Mouse (Mus musculus): ENCODE data around the gene Usp39. TPM values are rescaled to one million over a fixed set of nuclear protein-coding genes. Genes with fewer than 3 reads are reported as not detected.

Gene Usp39
- total RNA-seq, 2 experiments from 2014 or later = 72.5 to 121 TPM

DNA sequence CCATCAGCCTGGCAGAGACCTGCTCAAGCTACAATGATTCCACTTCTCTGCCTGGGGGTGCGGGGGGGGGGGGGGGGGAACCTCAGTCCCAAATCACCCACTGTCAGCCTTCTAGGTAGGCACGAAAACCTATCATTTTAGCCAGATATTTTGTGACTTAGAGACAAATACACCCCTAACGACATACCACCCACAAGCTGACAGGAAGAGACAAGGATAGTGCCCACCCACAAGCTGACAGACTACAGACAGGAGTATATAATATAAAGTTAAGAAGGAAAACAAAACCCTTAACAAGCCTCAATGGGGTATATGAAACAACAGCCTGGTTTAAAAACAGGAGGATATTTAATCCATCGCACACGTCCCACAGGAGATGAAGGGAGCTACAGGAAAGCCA lies 26.5 kb downstream of the Usp39 start:
- peak; percentile 82 for ATAC-seq (replicated peaks; ENCODE audit: low FRiP score, low TSS enrichment, poor library complexity, severe bottlenecking)

DNA sequence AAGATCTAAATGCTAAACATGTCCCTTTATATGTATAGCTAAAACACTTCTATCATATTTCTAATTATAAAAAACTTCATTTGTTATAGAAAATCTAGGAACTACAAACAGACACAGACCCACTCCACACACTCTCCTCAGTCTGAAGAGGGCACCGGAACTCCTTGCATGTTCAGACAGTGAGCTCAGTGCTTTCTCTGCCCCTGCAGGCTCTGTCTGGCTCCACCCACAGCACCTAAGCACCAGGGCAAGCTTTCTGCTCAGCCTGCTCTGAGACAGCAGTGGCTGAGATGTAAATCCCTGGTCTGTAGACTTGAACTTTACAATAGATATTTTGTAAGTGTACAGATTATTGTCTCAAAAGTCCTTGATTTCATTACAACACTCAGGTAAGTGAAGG lies 28.9 kb downstream of the Usp39 start:
- ATAC-seq (replicated peaks; ENCODE audit: low FRiP score, low TSS enrichment, poor library complexity, severe bottlenecking) = no peak

DNA sequence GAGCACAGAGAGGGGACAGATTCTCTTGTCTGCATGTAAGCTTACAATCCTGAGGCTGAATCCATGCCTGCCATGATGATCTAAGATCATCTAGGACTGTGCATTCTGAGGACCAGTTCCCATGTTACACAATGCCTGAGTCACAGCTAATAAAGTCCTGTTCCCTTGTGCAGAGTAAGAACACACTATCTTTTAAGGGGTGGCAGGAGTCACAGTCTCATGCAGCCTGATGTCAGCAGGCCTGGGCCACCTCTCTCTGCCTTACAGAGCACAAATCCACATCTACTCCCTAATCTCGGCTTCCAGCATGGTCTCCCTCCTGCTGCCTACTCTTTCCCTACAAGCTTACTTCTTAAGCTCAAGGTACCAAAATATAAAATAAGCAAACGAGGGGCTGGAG lies 29.6 kb downstream of the Usp39 start:
- no peak for ATAC-seq (replicated peaks; ENCODE audit: low FRiP score, low TSS enrichment, poor library complexity, severe bottlenecking)

DNA sequence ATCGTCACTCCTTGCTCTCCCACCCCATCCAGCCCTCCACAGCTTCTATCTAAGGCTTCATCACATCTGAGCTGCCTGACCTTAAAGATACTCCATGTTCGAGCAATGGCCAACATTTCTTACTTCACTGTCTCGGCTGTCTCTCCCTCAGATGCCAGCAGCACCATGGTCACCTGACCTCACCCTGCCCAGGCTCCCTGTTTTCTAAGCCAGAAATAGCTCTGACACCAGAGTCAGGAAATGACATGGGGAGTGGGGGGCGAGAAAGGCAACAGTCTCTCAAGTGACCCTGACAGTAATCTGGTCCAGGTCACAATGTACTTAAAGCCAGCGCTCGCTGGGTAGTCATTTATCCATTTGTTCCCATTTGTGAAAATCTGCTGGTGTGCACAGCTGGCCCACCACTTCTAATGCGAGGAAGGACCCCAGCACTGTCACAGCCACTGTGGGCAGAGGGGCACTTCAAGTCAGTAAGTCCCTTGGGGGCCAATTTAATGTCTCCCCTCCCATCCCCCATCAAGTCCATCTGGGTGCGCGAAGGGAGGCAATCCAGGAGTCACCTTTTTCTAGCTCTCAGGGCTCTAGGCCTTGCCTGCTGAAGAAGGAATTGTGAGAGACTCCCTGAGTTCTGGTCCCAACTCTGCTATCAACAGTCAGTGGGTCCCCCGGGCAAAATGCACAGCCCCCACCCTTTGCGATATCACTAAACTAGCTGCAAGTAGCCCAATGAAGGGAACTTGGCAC lies 31.7 kb downstream of the Usp39 start:
- ATAC-seq (replicated peaks; ENCODE audit: low FRiP score, low TSS enrichment, poor library complexity, severe bottlenecking) = no peak

DNA sequence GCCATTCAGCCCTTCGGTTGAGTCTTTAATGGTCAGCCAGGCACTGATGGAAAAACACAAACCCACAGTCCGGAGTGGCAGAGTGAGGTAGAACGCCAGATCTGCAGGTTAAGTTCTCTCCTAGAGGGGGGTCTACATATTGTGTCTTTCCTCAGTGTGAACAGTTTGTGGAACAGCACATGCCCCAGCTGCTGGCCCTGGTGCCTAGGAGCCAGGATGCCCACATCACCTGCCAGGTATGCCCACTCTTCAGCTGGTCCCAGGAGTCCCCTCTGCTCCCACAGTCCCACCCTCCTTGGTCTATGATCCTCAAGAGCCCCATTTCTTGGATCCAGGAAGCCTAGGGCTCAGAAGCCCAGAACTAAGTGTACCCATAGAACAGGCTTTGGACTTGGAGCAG lies 32.8 kb downstream of the Usp39 start:
- ATAC-seq (replicated peaks; ENCODE audit: low FRiP score, low TSS enrichment, poor library complexity, severe bottlenecking) = no peak

DNA sequence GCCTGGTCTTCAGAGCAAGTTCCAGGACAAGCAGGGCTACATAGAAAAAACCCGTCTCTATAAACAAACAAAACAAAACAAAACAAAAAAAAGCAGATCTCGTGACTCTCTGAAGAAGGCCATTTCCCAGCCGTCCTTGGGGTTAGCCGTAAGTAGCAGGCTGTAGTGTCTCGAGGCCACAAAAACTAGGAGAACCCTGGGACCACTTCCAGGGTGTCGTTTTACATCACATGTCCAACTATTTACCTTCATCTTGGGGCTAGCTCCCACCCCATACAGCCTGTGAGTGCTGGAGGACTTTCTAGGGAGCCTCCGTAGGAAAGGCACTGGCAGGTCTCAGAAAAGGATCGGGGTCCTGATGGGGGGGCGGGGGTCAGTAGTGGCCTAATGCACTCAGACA lies 41.5 kb downstream of the Usp39 start:
- ATAC-seq (replicated peaks; ENCODE audit: low FRiP score, low TSS enrichment, poor library complexity, severe bottlenecking) = no peak

DNA sequence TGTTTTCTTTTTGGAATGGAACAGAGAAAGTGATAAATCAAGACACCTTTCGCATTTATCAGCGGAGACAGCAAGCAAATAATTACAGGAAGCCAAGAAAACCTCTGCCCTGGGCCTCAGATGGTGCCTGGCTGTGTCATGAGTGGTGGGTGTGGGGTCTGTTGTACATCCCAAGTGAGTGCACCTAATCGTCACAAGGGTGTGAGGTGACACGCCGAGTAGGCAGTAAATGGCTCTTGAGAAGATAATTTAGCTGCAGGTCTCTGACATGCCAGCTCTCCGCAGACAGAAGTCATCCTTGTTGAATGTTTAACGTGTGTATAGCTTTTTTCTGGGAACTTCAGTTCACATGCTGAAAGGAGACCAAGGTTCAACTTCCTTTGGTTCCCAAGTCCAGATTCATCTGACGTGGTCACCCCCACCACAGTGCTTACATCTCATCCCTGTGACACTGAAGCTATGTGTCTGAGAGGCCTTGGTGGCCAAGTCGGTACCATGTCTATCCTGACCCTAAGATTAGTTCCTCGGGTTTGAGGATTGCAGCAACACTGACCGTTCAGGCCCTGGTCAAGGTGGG lies 42.5 kb downstream of the Usp39 start:
- ATAC-seq (replicated peaks; ENCODE audit: low FRiP score, low TSS enrichment, poor library complexity, severe bottlenecking) = no peak

DNA sequence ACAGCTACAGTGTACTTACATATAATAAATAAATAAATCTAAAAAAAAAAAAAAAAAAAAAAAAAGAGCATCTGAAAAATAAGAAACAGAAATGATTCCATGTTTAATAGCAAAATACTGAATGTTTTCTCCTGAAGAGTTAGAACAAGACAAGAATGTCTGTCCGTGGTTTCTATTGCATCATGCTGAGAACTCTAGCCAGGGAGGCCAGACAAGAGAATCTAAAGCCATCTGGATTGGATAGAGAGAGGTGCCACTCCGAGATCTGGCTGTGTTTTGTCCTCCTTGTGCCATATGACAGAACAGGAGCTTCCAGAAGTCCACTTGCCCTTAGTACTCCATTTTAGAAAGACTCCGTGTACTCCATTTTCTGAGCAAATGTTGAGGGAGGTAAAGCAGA lies 47.2 kb downstream of the Usp39 start:
- ATAC-seq (replicated peaks; ENCODE audit: low FRiP score, low TSS enrichment, poor library complexity, severe bottlenecking) = no peak

DNA sequence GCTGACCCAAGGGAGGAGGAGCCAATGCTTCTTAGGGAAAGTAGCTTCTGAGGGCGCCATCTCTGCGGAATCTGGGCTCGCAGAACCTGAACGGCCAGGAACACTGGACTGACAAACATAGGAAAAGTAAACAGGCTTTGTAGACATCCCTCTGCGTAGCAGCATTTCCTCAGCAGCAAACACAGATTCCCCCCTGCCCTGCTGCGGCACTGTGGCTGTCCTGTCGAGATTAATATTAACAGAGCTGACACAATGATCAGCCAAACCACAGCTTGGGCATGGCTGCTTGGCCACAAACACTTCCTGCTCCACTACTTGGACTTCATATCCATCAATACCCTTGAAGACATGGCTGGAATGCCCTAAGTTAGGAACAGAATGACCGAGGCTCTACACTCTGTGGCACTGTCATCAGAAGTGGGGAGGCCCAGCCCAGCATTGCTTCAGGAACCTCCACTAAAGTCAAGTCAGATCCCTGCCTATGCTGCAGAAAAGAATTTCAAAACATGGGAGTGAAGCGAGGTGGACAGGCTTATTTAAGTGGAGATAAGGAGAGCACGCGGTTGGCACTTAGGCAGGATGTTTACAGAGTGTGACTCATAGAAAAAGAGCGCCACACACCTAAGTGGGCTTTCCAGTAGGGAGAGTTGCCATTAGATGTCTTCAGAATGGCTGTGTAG lies 51.9 kb downstream of the Usp39 start:
- ATAC-seq (replicated peaks; ENCODE audit: low FRiP score, low TSS enrichment, poor library complexity, severe bottlenecking) = peak; percentile 59

DNA sequence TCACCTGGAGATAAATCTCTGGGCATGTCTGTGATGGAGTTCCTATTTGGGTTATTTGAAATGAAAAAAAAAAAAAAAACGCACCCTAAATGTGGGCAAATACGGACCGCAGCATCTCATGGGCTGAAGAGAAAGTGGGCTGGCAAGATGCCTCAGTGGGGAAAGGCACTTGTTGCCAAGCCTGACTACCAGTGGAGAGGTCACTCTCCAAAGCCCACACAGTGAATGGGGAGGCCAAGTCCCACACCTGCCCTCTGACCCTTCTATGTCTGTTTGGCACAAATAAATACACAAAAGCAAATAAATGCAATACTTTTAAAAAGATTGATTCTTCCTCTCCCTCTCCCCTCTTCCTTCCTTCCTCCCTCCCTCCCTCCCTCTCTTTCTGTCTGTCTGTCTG lies 55.5 kb downstream of the Usp39 start:
- ATAC-seq (replicated peaks; ENCODE audit: low FRiP score, low TSS enrichment, poor library complexity, severe bottlenecking) = no peak

DNA sequence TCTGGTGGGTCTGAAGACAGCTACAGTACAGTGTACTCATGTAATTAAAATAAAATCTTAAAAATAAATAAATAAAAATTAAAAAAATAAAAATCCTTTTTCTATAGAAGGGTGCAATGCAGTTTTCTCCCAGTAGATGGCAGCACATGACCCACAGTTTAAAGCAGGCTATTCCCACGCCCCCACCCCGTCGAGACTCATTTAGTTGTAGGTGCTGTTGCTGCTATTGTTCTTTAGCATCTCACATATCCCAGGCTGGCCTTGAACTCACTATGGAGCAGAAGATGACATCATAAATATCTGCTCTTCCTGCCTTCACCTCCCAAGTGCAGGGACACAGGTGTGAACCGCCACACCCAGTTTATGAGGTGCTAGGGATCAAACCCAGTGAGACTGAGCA lies 61.1 kb downstream of the Usp39 start:
- no peak for ATAC-seq (replicated peaks; ENCODE audit: low FRiP score, low TSS enrichment, poor library complexity, severe bottlenecking)

DNA sequence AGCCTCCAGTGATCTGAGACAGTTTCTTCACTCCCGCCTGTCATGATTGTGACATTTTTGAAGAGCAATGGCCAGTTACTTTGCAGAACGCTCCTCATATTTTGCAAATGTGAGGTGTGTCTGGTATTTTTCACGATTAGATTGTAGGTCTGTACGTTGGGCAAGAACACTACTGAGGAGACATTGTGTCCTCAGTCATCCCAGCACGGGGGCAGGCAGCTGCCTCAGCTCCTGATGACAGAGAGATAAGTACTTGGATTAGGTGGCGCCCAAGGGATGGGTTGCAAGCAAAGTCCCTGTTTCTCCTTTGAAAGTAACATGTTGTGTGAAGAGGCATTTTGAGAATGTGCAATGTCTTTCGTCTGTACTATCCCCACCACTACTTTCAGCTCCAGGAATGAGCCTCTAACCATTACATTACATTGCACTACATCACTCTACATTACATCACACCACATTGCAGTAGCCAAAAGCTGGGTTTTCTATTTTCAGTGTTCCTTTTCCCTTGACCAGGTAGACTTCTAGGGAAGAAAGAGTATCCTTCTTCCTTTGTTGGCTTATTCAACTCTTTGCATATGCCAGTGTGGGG lies 64.5 kb downstream of the Usp39 start:
- peak; percentile 35 for ATAC-seq (replicated peaks; ENCODE audit: low FRiP score, low TSS enrichment, poor library complexity, severe bottlenecking)

DNA sequence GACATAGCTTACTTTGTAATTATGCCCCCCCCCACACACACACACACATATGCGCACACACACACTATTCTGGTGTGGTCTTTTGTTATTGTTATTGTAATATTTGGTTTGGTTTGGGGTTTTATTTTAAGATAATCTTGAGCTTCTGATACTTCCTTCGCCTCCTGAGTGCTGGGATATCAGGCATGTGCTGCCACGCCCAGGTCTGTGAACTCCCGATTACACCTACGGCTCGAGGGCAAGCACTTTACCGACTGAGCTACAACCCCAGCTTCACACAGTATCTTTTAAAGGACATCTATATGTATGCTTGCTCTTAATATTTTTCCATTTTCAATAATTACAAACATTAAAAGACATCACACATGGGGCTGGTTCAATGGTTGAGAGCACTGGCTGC lies 65.5 kb downstream of the Usp39 start:
- peak; percentile 95 for ATAC-seq (replicated peaks; ENCODE audit: low FRiP score, low TSS enrichment, poor library complexity, severe bottlenecking)

DNA sequence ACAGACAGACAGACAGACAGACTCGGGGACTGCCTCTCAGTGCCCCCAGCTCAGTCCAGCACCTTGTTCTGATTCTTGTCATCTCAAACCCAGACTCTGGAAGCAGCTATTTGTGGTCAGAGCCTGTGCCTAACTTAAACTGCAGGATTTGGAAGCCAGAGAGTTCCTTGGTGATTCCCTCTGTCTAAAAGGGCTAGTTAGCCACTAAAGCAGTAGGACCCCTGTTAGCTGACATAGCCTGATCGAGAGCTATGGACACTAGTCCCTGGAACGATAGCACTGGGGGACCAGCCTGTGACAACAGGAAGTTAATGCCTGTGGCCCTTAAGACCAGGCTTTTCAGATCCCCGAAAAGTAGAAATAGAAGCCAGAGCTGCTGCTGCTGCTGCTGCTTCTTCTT lies 66.1 kb downstream of the Usp39 start:
- ATAC-seq (replicated peaks; ENCODE audit: low FRiP score, low TSS enrichment, poor library complexity, severe bottlenecking) = no peak

DNA sequence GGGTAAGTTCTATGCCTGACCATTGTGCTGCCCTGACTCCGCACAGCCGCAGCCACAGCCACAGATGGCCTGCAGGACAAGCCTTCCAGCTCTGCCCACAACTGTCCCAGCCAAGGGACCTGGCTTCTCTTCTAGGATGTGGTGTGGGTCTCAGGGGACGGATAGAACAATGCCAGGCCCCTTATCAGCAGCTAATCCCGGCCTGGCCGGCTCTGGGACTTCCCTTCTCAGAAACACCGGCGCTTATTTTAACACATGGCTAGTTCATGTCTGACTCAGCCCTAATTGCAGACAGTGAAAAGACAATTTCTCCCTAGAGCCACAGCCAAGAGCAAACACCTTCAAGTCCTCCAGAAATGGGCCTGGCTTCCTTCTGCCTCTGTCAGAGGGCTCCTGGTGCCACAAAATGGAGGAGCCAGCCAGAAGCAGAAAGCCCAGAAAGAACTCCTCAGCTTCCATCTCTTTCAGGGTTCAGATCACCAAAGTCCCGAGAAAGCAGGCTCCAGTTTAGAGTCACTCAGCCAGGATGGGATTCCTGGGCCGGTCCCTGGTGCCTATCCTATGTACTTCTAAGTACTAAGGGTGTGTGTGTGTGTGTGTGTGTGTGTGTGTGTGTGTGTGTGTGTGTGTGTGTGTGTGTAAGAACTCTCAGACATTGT lies 67.3 kb downstream of the Usp39 start:
- 0 out of 2 replicates have a peak, but pooled peaks have one; percentile 3 for ATAC-seq (replicated peaks; ENCODE audit: low FRiP score, low TSS enrichment, poor library complexity, severe bottlenecking)

DNA sequence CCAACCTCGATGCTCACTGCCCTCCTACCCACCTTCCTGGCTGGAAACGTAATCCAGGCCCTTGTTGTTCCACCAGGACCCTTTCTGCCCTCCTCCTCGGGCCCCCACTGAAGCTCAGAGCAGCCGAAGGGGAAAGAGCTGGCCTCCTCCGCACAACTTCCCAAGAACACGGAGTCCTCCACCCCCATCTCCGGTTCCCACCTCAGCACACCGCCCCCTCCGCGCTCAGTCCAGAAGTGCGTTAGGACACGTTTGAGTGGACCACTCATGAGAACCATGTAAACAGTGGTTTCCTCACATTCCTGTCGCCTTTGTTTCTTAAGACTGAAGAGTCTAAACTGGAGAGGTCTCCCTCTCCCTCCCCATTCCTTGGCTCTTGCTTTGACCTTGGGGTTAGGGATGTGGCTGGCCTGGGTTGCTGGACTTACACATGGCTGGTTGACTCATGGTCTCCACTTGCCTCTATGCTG lies 68.0 kb downstream of the Usp39 start:
- no peak for ATAC-seq (replicated peaks; ENCODE audit: low FRiP score, low TSS enrichment, poor library complexity, severe bottlenecking)

DNA sequence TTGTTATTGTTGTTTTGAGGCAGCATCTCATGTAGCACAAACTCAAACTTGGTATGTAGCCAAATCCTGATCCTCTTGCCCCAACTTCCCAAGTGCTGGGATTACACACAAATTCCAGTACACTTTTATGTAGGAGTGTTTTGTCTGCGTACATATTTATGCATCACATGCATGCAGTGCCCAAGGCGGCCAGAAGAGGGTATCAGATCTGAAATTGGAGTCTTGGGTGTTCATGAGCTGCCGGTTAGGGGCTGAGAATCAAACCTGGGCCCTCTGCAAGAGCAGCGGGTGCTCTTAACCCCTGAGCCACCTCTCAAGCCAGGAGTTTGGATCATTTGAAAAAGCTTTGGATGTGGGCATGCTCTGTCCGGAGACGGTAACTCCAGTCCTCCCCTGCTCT lies 68.8 kb downstream of the Usp39 start:
- ATAC-seq (replicated peaks; ENCODE audit: low FRiP score, low TSS enrichment, poor library complexity, severe bottlenecking) = no peak

DNA sequence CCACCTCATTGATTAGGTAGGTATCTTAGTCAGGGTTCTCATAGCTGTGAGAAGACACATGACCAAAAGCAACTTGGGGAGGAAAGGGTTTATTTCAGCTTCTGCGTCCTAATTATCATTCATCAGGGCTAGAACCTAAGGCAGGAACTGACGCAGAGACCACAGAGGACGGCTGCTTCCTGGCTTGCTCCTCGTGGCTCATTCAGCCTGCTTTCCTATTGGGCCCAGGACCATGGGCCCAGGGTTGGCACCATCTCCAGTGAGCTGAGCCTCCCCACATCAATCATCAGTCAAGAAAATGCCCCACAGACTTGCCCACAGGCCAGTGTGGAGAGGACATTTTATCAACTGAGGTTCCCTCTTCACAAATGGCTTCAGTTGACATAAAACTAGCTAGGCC lies 69.5 kb downstream of the Usp39 start:
- no peak for ATAC-seq (replicated peaks; ENCODE audit: low FRiP score, low TSS enrichment, poor library complexity, severe bottlenecking)

DNA sequence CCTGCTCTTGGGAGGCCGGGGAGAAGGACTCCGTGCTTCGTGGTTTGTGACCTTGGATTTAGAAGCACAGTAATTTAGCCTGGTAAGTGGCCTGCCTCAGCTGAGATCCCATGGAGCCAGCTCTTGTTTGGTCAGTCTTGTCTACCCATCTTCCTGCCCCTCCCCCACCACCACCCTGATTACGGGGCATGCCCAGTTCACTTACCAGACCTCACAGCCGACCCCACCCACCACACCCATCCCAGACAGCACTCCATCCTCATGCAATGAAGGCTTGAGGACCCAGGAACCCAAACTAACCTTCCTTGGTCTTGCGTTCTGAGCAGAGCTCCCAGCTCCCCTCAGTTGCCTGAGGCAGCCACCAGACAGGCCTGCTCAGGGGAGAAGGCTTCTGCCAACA lies 71.8 kb downstream of the Usp39 start:
- ATAC-seq (replicated peaks; ENCODE audit: low FRiP score, low TSS enrichment, poor library complexity, severe bottlenecking) = no peak

DNA sequence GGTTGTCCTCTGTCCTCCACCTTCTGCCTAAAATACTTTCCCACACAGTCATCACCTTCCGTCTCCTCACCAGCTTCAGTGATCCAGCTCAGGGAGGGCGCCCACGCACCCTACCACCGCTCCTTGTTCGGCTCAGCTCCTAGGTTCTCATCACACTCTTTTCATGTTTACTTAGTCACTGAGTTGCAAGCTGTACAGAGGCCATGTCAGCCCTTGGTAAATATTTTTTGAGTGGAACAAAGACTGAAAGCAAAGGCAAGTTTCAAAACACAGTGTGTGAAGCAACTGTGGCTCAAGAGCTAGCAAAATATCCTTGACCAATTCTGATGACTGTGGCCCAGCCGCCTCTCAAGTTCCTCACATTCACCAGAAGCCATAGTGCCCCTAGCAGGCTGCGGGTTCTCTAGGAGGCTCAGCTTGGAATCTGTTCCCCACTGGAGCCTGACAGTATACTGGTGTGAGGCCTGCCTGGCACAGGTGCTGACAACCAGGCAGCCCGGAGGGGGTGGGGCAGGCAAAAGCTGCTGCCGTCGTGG lies 72.8 kb downstream of the Usp39 start:
- ATAC-seq (replicated peaks; ENCODE audit: low FRiP score, low TSS enrichment, poor library complexity, severe bottlenecking) = no peak
